Mouse (Mus musculus): ENCODE data around the gene Ttc7b.

Ttc7b gene

GRCm38 (mm10) chr12:100520077-100520793 is 391 bp downstream of the Ttc7b start:
- DNase-seq = peak; percentile 68

GRCm38 (mm10) chr12:100519684-100520076 is 946 bp downstream of the Ttc7b start:
- no peak for DNase-seq

- no peak for DNase-seq
Observed at GRCm38 (mm10) chr12:100517371-100517770, 3.3 kb downstream of the Ttc7b start.

- DNase-seq = no peak
Observed at GRCm38 (mm10) chr12:100516161-100516838, 4.3 kb downstream of the Ttc7b start.

- no peak for DNase-seq
Observed at GRCm38 (mm10) chr12:100515493-100515892, 5.1 kb downstream of the Ttc7b start.

- no peak for DNase-seq
Observed at GRCm38 (mm10) chr12:100514611-100515010, 6.0 kb downstream of the Ttc7b start.

- DNase-seq = no peak
Observed at GRCm38 (mm10) chr12:100513131-100513530, 7.5 kb downstream of the Ttc7b start.

- no peak for DNase-seq
Observed at GRCm38 (mm10) chr12:100512641-100513040, 8.0 kb downstream of the Ttc7b start.

- no peak for DNase-seq
Observed at GRCm38 (mm10) chr12:100509615-100510282, 10.9 kb downstream of the Ttc7b start.

- DNase-seq = no peak
Observed at GRCm38 (mm10) chr12:100508668-100509067, 12.0 kb downstream of the Ttc7b start.

- no peak for DNase-seq
Observed at GRCm38 (mm10) chr12:100505484-100505883, 15.1 kb downstream of the Ttc7b start.

- no peak for DNase-seq
Observed at GRCm38 (mm10) chr12:100504585-100504984, 16.0 kb downstream of the Ttc7b start.

- no peak for DNase-seq
Observed at GRCm38 (mm10) chr12:100503659-100504058, 17.0 kb downstream of the Ttc7b start.

GRCm38 (mm10) chr12:100502544-100502943 is 18.1 kb downstream of the Ttc7b start:
- no peak for DNase-seq

- DNase-seq = no peak
Observed at GRCm38 (mm10) chr12:100501261-100501660, 19.4 kb downstream of the Ttc7b start.

- no peak for DNase-seq
Observed at GRCm38 (mm10) chr12:100499469-100499868, 21.2 kb downstream of the Ttc7b start.

- DNase-seq = peak; percentile 33
Observed at GRCm38 (mm10) chr12:100498006-100498405, 22.6 kb downstream of the Ttc7b start.

GRCm38 (mm10) chr12:100495083-100495482 is 25.5 kb downstream of the Ttc7b start:
- no peak for DNase-seq

- no peak for DNase-seq
Observed at GRCm38 (mm10) chr12:100493211-100493610, 27.4 kb downstream of the Ttc7b start.

GRCm38 (mm10) chr12:100492676-100493075 is 27.9 kb downstream of the Ttc7b start:
- DNase-seq = no peak

- no peak for DNase-seq
Observed at GRCm38 (mm10) chr12:100491967-100492611, 28.5 kb downstream of the Ttc7b start.

GRCm38 (mm10) chr12:100489799-100490198 is 30.8 kb downstream of the Ttc7b start:
- no peak for DNase-seq

- DNase-seq = no peak
Observed at GRCm38 (mm10) chr12:100488368-100488767, 32.3 kb downstream of the Ttc7b start.

Measured in cerebellum, adult 11-12 months (tissue).